Mouse (Mus musculus) CH12.LX (cell line): ENCODE measurements at regions not wholly inside any gene's neighbourhood (a gene's known extent, or its start where the extent isn't known, plus 50 kb on each side); places are given as distances from the start of the nearest gene placed in this dataset.

Source experiments
- DNase-seq: peaks from one replicate; pipeline ENCODE4 v3.0.0-alpha.2; 2013; ENCODE audit errors: extremely low read depth
- H3K27ac ChIP-seq: 2 replicates; pipeline ENCODE4 v1.5.1; 2012; ENCODE audit warnings: low read depth, mild to moderate bottlenecking, control low read depth, moderate library complexity; ENCODE audit not compliant: insufficient read depth
- H3K27me3 ChIP-seq: replicated peaks from 2 replicates; pipeline ENCODE3; 2012; ENCODE audit warnings: inconsistent platforms
- H3K36me3 ChIP-seq, 2 experiments: replicated peaks in 1 of 2; 2 replicates each; pipeline versions ENCODE3 to v1.6.1; 2012; ENCODE audit warnings: inconsistent platforms in 1 of 2, low read length in 1 of 2, mild to moderate bottlenecking in 1 of 2, mixed read lengths in 1 of 2, moderate library complexity in 1 of 2; ENCODE audit not compliant: control insufficient read depth in 1 of 2, insufficient read depth in 1 of 2
- H3K4me1 ChIP-seq, 2 experiments: 2 replicates each; pipeline ENCODE4 v1.6.1; 2012; ENCODE audit warnings: inconsistent platforms in 1 of 2, moderate library complexity in 1 of 2; ENCODE audit not compliant: insufficient read depth in 2 of 2, control insufficient read depth in 1 of 2
- H3K4me2 ChIP-seq: 2 replicates; pipeline ENCODE4 v1.6.1; 2012; ENCODE audit warnings: low read depth, mild to moderate bottlenecking, control low read depth; ENCODE audit not compliant: poor library complexity, insufficient read depth, severe bottlenecking
- H3K4me3 ChIP-seq, 3 experiments: fragments of 150-350 bp in 1 of 3; sonication (generic) in 1 of 3; replicated peaks in 1 of 3; 2 replicates each; pipeline versions ENCODE3 to v1.5.1; 2011 to 2012; ENCODE audit warnings: low read depth in 2 of 3, low read length in 2 of 3, mild to moderate bottlenecking in 2 of 3, moderate library complexity in 2 of 3, control low read depth in 1 of 3, improper control_type of control experiment in 1 of 3, inconsistent platforms in 1 of 3, mixed read lengths in 1 of 3; ENCODE audit not compliant: poor library complexity in 1 of 3
- H3K79me2 ChIP-seq: replicated peaks from 2 replicates; pipeline ENCODE4 v1.6.1; 2012; ENCODE audit warnings: mild to moderate bottlenecking, moderate library complexity; ENCODE audit not compliant: control insufficient read depth, poor library complexity, insufficient read depth, severe bottlenecking; ENCODE audit errors: extremely low read depth
- H3K9ac ChIP-seq: 2 replicates; pipeline ENCODE4 v1.6.1; 2012; ENCODE audit warnings: low read depth, mild to moderate bottlenecking, control low read depth, moderate library complexity; ENCODE audit not compliant: insufficient read depth
- H3K9me3 ChIP-seq: replicated peaks from 2 replicates; pipeline ENCODE3; 2012; ENCODE audit warnings: low read length, inconsistent platforms, mixed read lengths
- BHLHE40 ChIP-seq: IDR thresholded peaks from 2 replicates; pipeline ENCODE4 v1.6.1; 2011; ENCODE audit warnings: mild to moderate bottlenecking, low read depth, low read length, improper control_type of control experiment
- CHD2 ChIP-seq: IDR thresholded peaks from 2 replicates; pipeline ENCODE4 v1.6.1; 2011; ENCODE audit warnings: low read length, improper control_type of control experiment
- E2F4 ChIP-seq: IDR thresholded peaks from 2 replicates; pipeline ENCODE4 v1.6.1; 2011; ENCODE audit warnings: low read depth, low read length, improper control_type of control experiment; ENCODE audit not compliant: insufficient replicate concordance
- ELF1 ChIP-seq: IDR thresholded peaks from 2 replicates; pipeline ENCODE4 v1.6.1; 2014; ENCODE audit warnings: low read depth, mild to moderate bottlenecking, inconsistent platforms, low read length, improper control_type of control experiment
- ETS1 ChIP-seq: conservative IDR thresholded peaks from 2 replicates; pipeline ENCODE4 v1.6.1; 2012; ENCODE audit warnings: low read depth, mild to moderate bottlenecking, inconsistent platforms, low read length, improper control_type of control experiment, moderate library complexity
- GABPA ChIP-seq: IDR thresholded peaks from 2 replicates; pipeline ENCODE4 v1.6.1; 2012; ENCODE audit warnings: low read depth, low read length, improper control_type of control experiment, inconsistent platforms; ENCODE audit not compliant: insufficient replicate concordance
- HCFC1 ChIP-seq: IDR thresholded peaks from 2 replicates; pipeline ENCODE4 v1.6.1; 2012; ENCODE audit warnings: low read depth, mild to moderate bottlenecking, inconsistent platforms, low read length, improper control_type of control experiment
- IRF4 ChIP-seq: IDR thresholded peaks from 2 replicates; pipeline ENCODE4 v1.6.1; 2014; ENCODE audit warnings: low read depth, mild to moderate bottlenecking, inconsistent platforms, low read length, improper control_type of control experiment
- JUN ChIP-seq: IDR thresholded peaks from 2 replicates; pipeline ENCODE4 v1.6.1; 2011; ENCODE audit warnings: low read depth, mild to moderate bottlenecking, low read length, improper control_type of control experiment, moderate library complexity; ENCODE audit not compliant: insufficient read depth
- KAT2A ChIP-seq: IDR thresholded peaks from 2 replicates; pipeline ENCODE4 v1.6.1; 2012; ENCODE audit warnings: low read length, improper control_type of control experiment, inconsistent platforms; ENCODE audit not compliant: insufficient replicate concordance
- MAFK ChIP-seq: IDR thresholded peaks from 2 replicates; pipeline ENCODE4 v1.6.1; 2011; ENCODE audit warnings: low read length, improper control_type of control experiment; ENCODE audit not compliant: insufficient replicate concordance
- MAX ChIP-seq: IDR thresholded peaks from 2 replicates; pipeline ENCODE4 v1.6.1; 2011; ENCODE audit warnings: low read length, improper control_type of control experiment
- MAZ ChIP-seq: IDR thresholded peaks from 2 replicates; pipeline ENCODE4 v1.6.1; 2012; ENCODE audit warnings: low read depth, mild to moderate bottlenecking, inconsistent platforms, low read length, improper control_type of control experiment, moderate library complexity
- MXI1 ChIP-seq: IDR thresholded peaks from 2 replicates; pipeline ENCODE4 v1.6.1; 2011; ENCODE audit warnings: mild to moderate bottlenecking, low read depth, low read length, improper control_type of control experiment
- MYC ChIP-seq: IDR thresholded peaks from 2 replicates; pipeline ENCODE4 v1.6.1; 2011; ENCODE audit warnings: low read depth, mild to moderate bottlenecking, improper control_type of control experiment, low read length
- NELFE ChIP-seq: IDR thresholded peaks from 2 replicates; pipeline ENCODE4 v1.6.1; 2011; ENCODE audit warnings: low read depth, low read length, improper control_type of control experiment
- NRF1 ChIP-seq: IDR thresholded peaks from 2 replicates; pipeline ENCODE4 v1.6.1; 2014; ENCODE audit warnings: low read depth, mild to moderate bottlenecking, inconsistent platforms, low read length, improper control_type of control experiment, moderate library complexity
- RAD21 ChIP-seq: IDR thresholded peaks from 2 replicates; pipeline ENCODE4 v1.6.1; 2011; ENCODE audit warnings: low read depth, mild to moderate bottlenecking, low read length, improper control_type of control experiment, moderate library complexity
- RCOR1 ChIP-seq: conservative IDR thresholded peaks from 2 replicates; pipeline ENCODE4 v1.6.1; 2012; ENCODE audit warnings: low read depth, mild to moderate bottlenecking, inconsistent platforms, low read length, improper control_type of control experiment
- SIN3A ChIP-seq: IDR thresholded peaks from 2 replicates; pipeline ENCODE4 v1.6.1; 2012; ENCODE audit warnings: low read length, improper control_type of control experiment, inconsistent platforms
- TCF12 ChIP-seq: IDR thresholded peaks from 2 replicates; pipeline ENCODE4 v1.6.1; 2014; ENCODE audit warnings: low read depth, mild to moderate bottlenecking, inconsistent platforms, low read length, improper control_type of control experiment
- USF1 ChIP-seq: IDR thresholded peaks from 2 replicates; pipeline ENCODE4 v1.6.1; 2014; ENCODE audit warnings: low read depth, mild to moderate bottlenecking, inconsistent platforms, low read length, improper control_type of control experiment
- USF2 ChIP-seq: conservative IDR thresholded peaks from 2 replicates; pipeline ENCODE4 v1.6.1; 2011; ENCODE audit warnings: low read depth, low read length, improper control_type of control experiment
- ZMIZ1 ChIP-seq: IDR thresholded peaks from 2 replicates; pipeline ENCODE4 v1.6.1; 2012; ENCODE audit warnings: low read depth, mild to moderate bottlenecking, inconsistent platforms, low read length, improper control_type of control experiment
- ZNF384 ChIP-seq: IDR thresholded peaks from 2 replicates; pipeline ENCODE4 v1.6.1; 2012; ENCODE audit warnings: low read depth, low read length, improper control_type of control experiment, inconsistent platforms
- dilution Hi-C: fragments of 300-500 bp; cut with MboI; formaldehyde crosslinking; loops from 2 replicates; pipeline ENCODE4 v1.14.3; 2020; ENCODE audit warnings: low sequenced_read_pairs; ENCODE audit not compliant: extremely low pct_unique_long_range_greater_than_20kb, extremely low pct_ligation_motif_present
- in situ Hi-C: fragments of 300-500 bp; cut with MboI; formaldehyde crosslinking; loops from 3 replicates; pipeline ENCODE4 v1.14.3; 2019; ENCODE audit warnings: low sequenced_read_pairs, low pct_ligation_motif_present, low pct_unique_long_range_greater_than_20kb, mixed read lengths

GRCm38 (mm10) chr4:45605681-45606080 lies 73.4 kb upstream of the Shb start:
- Histone ChIP-seq H3K4me2 (no peak overlapping the region), H3K36me3 (no peaks in the 10 kb centered on the region), H3K27me3 (no peaks in the 10 kb centered on the region), H3K27ac (no peak overlapping the region), H3K9me3 (no peaks in the 10 kb centered on the region), H3K9ac (no peak overlapping the region), H3K79me2 (no peaks in the 10 kb centered on the region), H3K4me1 (peaks cover 0 to under 1% of the 10 kb centered on the region in 2 experiments; a peak in 1 of 4 replicates), H3K4me3 (no peak overlapping the region)
- no peak for DNase-seq
- dilution Hi-C loops = no loop called here
- in situ Hi-C loops = no loop called here
- TF ChIP-seq ZMIZ1 (no peak), BHLHE40 (no peak), KAT2A (no peak), ELF1 (no peak), NELFE (no peak), MAX (no peak), MYC (no peak), USF2 (no peak), JUN (no peak), E2F4 (no peak), MXI1 (no peak), ZNF384 (no peak), TCF12 (no peak), RAD21 (no peak), ETS1 (no peak), MAZ (no peak), USF1 (no peak), MAFK (no peak), NRF1 (no peak), IRF4 (no peak)

- Histone ChIP-seq H3K27me3 (no peaks in the 10 kb centered on the region), H3K79me2 (no peaks in the 10 kb centered on the region), H3K4me3 (no peak overlapping the region), H3K36me3 (no peaks in the 10 kb centered on the region), H3K9ac (no peak overlapping the region), H3K4me2 (no peak overlapping the region), H3K27ac (no peak overlapping the region), H3K9me3 (no peaks in the 10 kb centered on the region), H3K4me1 (no peaks in the 10 kb centered on the region)
- dilution Hi-C loops = no loop called here
- TF ChIP-seq SIN3A (no peak), RCOR1 (no peak), USF1 (no peak), ZNF384 (no peak), CHD2 (no peak), GABPA (no peak), RAD21 (no peak), HCFC1 (no peak), ETS1 (no peak)
- in situ Hi-C loops = no loop called here
- no peak for DNase-seq
These were observed 72.1 kb upstream of the Shb start for GRCm38 (mm10) chr4:45604271-45604800.
